Comparison of ENCODE assay signal across 26 mouse cellular contexts in genomic region chrX:139482083-139482482, GRCm38 (mm10). TPM values are rescaled to one million over a fixed set of nuclear protein-coding genes. Genes with fewer than 3 reads are reported as not detected.
"Had no signal": no experiment of that assay in that cellular context is flagged by ENCODE, and none has a peak within 500 bp of the region (broad histone marks: within the 10 kb centered on the region; RNA-seq: fewer than 3 reads in every experiment).

No protein-coding gene starts in this region.

- DNase-seq: kidney, adult 9 months; kidney, postnatal 14 days; layer of hippocampus, adult 9-11 months; liver; lung, adult 18-20 months; lung, postnatal 10 days; retina, postnatal 1 day; right cerebral cortex, postnatal 25 days; spleen, adult 18-20 months; thymus, adult 18-20 months; thymus, postnatal 36 days had no signal

- H3K27ac ChIP-seq: layer of hippocampus, adult 2 months; limb, embryonic 10.5 days; limb, embryonic 13.5 days; liver, embryonic 12.5 days; liver, embryonic 15.5 days; lung, embryonic 15.5 days; macrophage; midbrain, embryonic 10.5 days; midbrain, embryonic 13.5 days; neural tube, embryonic 13.5 days; stomach, embryonic 15.5 days had no signal

- H3K4me2 ChIP-seq: limb, embryonic 13.5 days; liver, embryonic 12.5 days; liver, embryonic 15.5 days; lung, embryonic 15.5 days; midbrain, embryonic 13.5 days; neural tube, embryonic 13.5 days; stomach, embryonic 15.5 days had no signal

- H3K4me1 ChIP-seq: limb, embryonic 10.5 days; limb, embryonic 13.5 days; liver, embryonic 15.5 days; lung, embryonic 15.5 days; midbrain, embryonic 10.5 days; midbrain, embryonic 13.5 days; neural tube, embryonic 13.5 days; stomach, embryonic 15.5 days had no signal

- H3K9ac ChIP-seq: limb, embryonic 13.5 days; liver, embryonic 12.5 days; liver, embryonic 15.5 days; lung, embryonic 15.5 days; midbrain, embryonic 13.5 days; neural tube, embryonic 13.5 days; stomach, embryonic 15.5 days had no signal

- ATAC-seq: liver, embryonic 12.5 days; midbrain, embryonic 13.5 days; midbrain, embryonic 16.5 days had no signal

- H3K36me3 ChIP-seq: limb, embryonic 10.5 days; limb, embryonic 13.5 days; liver, embryonic 12.5 days; liver, embryonic 15.5 days; lung, embryonic 15.5 days; midbrain, embryonic 10.5 days; midbrain, embryonic 13.5 days; neural tube, embryonic 13.5 days; stomach, embryonic 15.5 days had no signal

- H3K4me3 ChIP-seq: layer of hippocampus, adult 2 months; limb, embryonic 10.5 days; limb, embryonic 13.5 days; liver, embryonic 12.5 days; liver, embryonic 15.5 days; lung, embryonic 15.5 days; midbrain, embryonic 10.5 days; midbrain, embryonic 13.5 days; myocyte; neural tube, embryonic 13.5 days; stomach, embryonic 15.5 days had no signal

- H3K9me3 ChIP-seq: limb, embryonic 10.5 days; limb, embryonic 13.5 days; liver, embryonic 12.5 days; liver, embryonic 15.5 days; lung, embryonic 15.5 days; midbrain, embryonic 10.5 days; midbrain, embryonic 13.5 days; neural tube, embryonic 13.5 days; stomach, embryonic 15.5 days had no signal

- H3K27me3 ChIP-seq: lung, embryonic 15.5 days; stomach, embryonic 15.5 days had no signal

RNA-seq across cellular contexts. Expression of gene D330045A20Rik, which starts 1.9 kb away (rescaled TPM):
- total RNA-seq: monocyte, adult 5-6 weeks; neutrophil, adult 5-6 weeks had no signal
